Mouse (Mus musculus): Measurements from ENCODE around the gene Csnk1d. TPM values are rescaled to one million over a fixed set of nuclear protein-coding genes. Genes with fewer than 3 reads are reported as not detected.

Csnk1d gene
- total and polyA plus RNA-seq, 3 experiments, result 77.8 to 136 (median 96.8) TPM

GRCm38 (mm10) chr11:120913796-120914195 lies 77.3 kb downstream of the Csnk1d start:
- in situ Hi-C loops (cut with MboI; ENCODE audit: low pct_ligation_motif_present, low pct_unique_long_range_greater_than_20kb, low sequenced_read_pairs), result no loop called here
- DNase-seq (ENCODE audit: extremely low read depth), result no peak
- dilution Hi-C loops (cut with MboI; ENCODE audit: extremely low pct_ligation_motif_present, extremely low pct_unique_long_range_greater_than_20kb, low sequenced_read_pairs), result no loop called here
- H3K79me2 ChIP-seq (replicated peaks; ENCODE audit: control insufficient read depth, extremely low read depth, insufficient read depth, poor library complexity, severe bottlenecking), result no peaks in the 10 kb centered on the region
- no peak overlapping the region for H3K4me3 ChIP-seq (replicated peaks in 1 of 3; ENCODE audit: low read depth in 2 of 3, low read length in 2 of 3, poor library complexity in 1 of 3)
- no peak overlapping the region for H3K27ac ChIP-seq (ENCODE audit: insufficient read depth, low read depth)
- H3K4me2 ChIP-seq (ENCODE audit: insufficient read depth, low read depth, poor library complexity, severe bottlenecking), result no peak overlapping the region
- no peak for TF ChIP-seq HCFC1 (IDR thresholded peaks at IDR 0.05; ENCODE audit: low read depth, low read length)
- TF ChIP-seq CTCF (conservative IDR thresholded peaks at IDR 0.05 in 1 of 2, IDR thresholded peaks at IDR 0.05 in 1 of 2; ENCODE audit: low read depth in 2 of 2, low read length in 2 of 2), result no peak
- TF ChIP-seq MAX (IDR thresholded peaks at IDR 0.05; ENCODE audit: low read length), result no peak
- no peak for TF ChIP-seq TBP (conservative IDR thresholded peaks at IDR 0.05; ENCODE audit: low read depth, low read length)
- TF ChIP-seq NRF1 (IDR thresholded peaks at IDR 0.05; ENCODE audit: low read depth, low read length), result no peak
- TF ChIP-seq CHD2 (IDR thresholded peaks at IDR 0.05; ENCODE audit: low read length), result no peak
- no peak for TF ChIP-seq GABPA (IDR thresholded peaks at IDR 0.05; ENCODE audit: insufficient replicate concordance, low read depth, low read length)
- no peak for TF ChIP-seq RAD21 (IDR thresholded peaks at IDR 0.05; ENCODE audit: low read depth, low read length)
- TF ChIP-seq PAX5 (IDR thresholded peaks at IDR 0.05; ENCODE audit: low read length), result no peak
- TF ChIP-seq JUND (conservative IDR thresholded peaks at IDR 0.05; ENCODE audit: low read depth, low read length), result no peak
- no peak for TF ChIP-seq POLR2A (IDR thresholded peaks at IDR 0.05; ENCODE audit: low read depth, low read length)
- no peak for TF ChIP-seq ZKSCAN1 (IDR thresholded peaks at IDR 0.05; ENCODE audit: borderline replicate concordance, low read depth, low read length)
- no peak for TF ChIP-seq MAFK (IDR thresholded peaks at IDR 0.05; ENCODE audit: insufficient replicate concordance, low read length)
- no peak for TF ChIP-seq RCOR1 (conservative IDR thresholded peaks at IDR 0.05; ENCODE audit: low read depth, low read length)
- H3K9me3 ChIP-seq (replicated peaks; ENCODE audit: low read length), result no peaks in the 10 kb centered on the region
- peaks cover 10 to 35% of the 10 kb centered on the region in 2 experiments for H3K36me3 ChIP-seq (replicated peaks in 1 of 2; ENCODE audit: control insufficient read depth in 1 of 2, insufficient read depth in 1 of 2, low read length in 1 of 2)
- H3K4me1 ChIP-seq (ENCODE audit: control insufficient read depth in 1 of 2, insufficient read depth in 2 of 2), result peaks cover 2 to 7% of the 10 kb centered on the region in 2 experiments; a peak in 3 of 4 replicates
- no peaks in the 10 kb centered on the region for H3K27me3 ChIP-seq (replicated peaks)
- no peak overlapping the region for H3K9ac ChIP-seq (ENCODE audit: insufficient read depth, low read depth)

Other genes with a start within 250 kb of the Csnk1d start
- 167 and 203 TPM in 2 replicates for gene Hmga1b, start 228.5 kb downstream of the Csnk1d start, total RNA-seq (2012; rRNA removed)
- 105 and 126 TPM in 2 replicates for gene Hmga1b, start 228.5 kb downstream of the Csnk1d start, total RNA-seq (2014; rRNA removed)
- 368 and 414 TPM in 2 replicates for gene Hmga1b, start 228.5 kb downstream of the Csnk1d start, polyA plus RNA-seq (2012; ENCODE audit: insufficient read length, low read depth)
- gene Rfng, start 207.1 kb downstream of the Csnk1d start, total RNA-seq (2012; rRNA removed), result 10.0 and 10.4 TPM in 2 replicates
- gene Rfng, start 207.1 kb downstream of the Csnk1d start, total RNA-seq (2014; rRNA removed), result 3.8 and 4.3 TPM in 2 replicates
- 14.2 and 17.6 TPM in 2 replicates for gene Rfng, start 207.1 kb downstream of the Csnk1d start, polyA plus RNA-seq (2012; ENCODE audit: insufficient read length, low read depth)
- gene Gps1, start 207.1 kb downstream of the Csnk1d start, total RNA-seq (2012; rRNA removed), result 174 and 254 TPM in 2 replicates
- 184 and 188 TPM in 2 replicates for gene Gps1, start 207.1 kb downstream of the Csnk1d start, total RNA-seq (2014; rRNA removed)
- 141 and 158 TPM in 2 replicates for gene Gps1, start 207.1 kb downstream of the Csnk1d start, polyA plus RNA-seq (2012; ENCODE audit: insufficient read length, low read depth)
- 120 and 164 TPM in 2 replicates for gene Dus1l, start 194.9 kb downstream of the Csnk1d start, total RNA-seq (2012; rRNA removed)
- gene Dus1l, start 194.9 kb downstream of the Csnk1d start, total RNA-seq (2014; rRNA removed), result 98.7 and 105 TPM in 2 replicates
- gene Dus1l, start 194.9 kb downstream of the Csnk1d start, polyA plus RNA-seq (2012; ENCODE audit: insufficient read length, low read depth), result 155 and 165 TPM in 2 replicates
- gene Fasn, start 166.8 kb downstream of the Csnk1d start, total RNA-seq (2012; rRNA removed), result 186 and 279 TPM in 2 replicates
- 109 and 116 TPM in 2 replicates for gene Fasn, start 166.8 kb downstream of the Csnk1d start, total RNA-seq (2014; rRNA removed)
- 241 and 300 TPM in 2 replicates for gene Fasn, start 166.8 kb downstream of the Csnk1d start, polyA plus RNA-seq (2012; ENCODE audit: insufficient read length, low read depth)
- 4.6 and 5.4 TPM in 2 replicates for gene Ccdc57, start 58.5 kb downstream of the Csnk1d start, total RNA-seq (2012; rRNA removed)
- 2.3 and 2.7 TPM in 2 replicates for gene Ccdc57, start 58.5 kb downstream of the Csnk1d start, total RNA-seq (2014; rRNA removed)
- gene Ccdc57, start 58.5 kb downstream of the Csnk1d start, polyA plus RNA-seq (2012; ENCODE audit: insufficient read length, low read depth), result 6.0 and 6.2 TPM in 2 replicates
- gene Slc16a3, start 42.9 kb downstream of the Csnk1d start, total RNA-seq (2012; rRNA removed), result 214 and 388 TPM in 2 replicates
- gene Slc16a3, start 42.9 kb downstream of the Csnk1d start, total RNA-seq (2014; rRNA removed), result 90.8 and 130 TPM in 2 replicates
- 9.7 and 11.1 TPM in 2 replicates for gene Slc16a3, start 42.9 kb downstream of the Csnk1d start, polyA plus RNA-seq (2012; ENCODE audit: insufficient read length, low read depth)
- gene Cd7, start 48.1 kb upstream of the Csnk1d start, total RNA-seq (2012; rRNA removed), result 0.84 and 2.7 TPM in 2 replicates
- gene Cd7, start 48.1 kb upstream of the Csnk1d start, total RNA-seq (2014; rRNA removed), result 0.51 and 0.82 TPM in 2 replicates
- 0.67 and 1.0 TPM in 2 replicates for gene Cd7, start 48.1 kb upstream of the Csnk1d start, polyA plus RNA-seq (2012; ENCODE audit: insufficient read length, low read depth)
- not detected in 2 replicates for gene Sectm1b, start 72.2 kb upstream of the Csnk1d start, total RNA-seq (2012; rRNA removed)
- gene Sectm1b, start 72.2 kb upstream of the Csnk1d start, total RNA-seq (2014; rRNA removed), result not detected in 2 replicates
- gene Sectm1b, start 72.2 kb upstream of the Csnk1d start, polyA plus RNA-seq (2012; ENCODE audit: insufficient read length, low read depth), result not detected in 2 replicates
- gene Sectm1a, start 89.9 kb upstream of the Csnk1d start, total RNA-seq (2012; rRNA removed), result 0.08 TPM in 1 of 2 replicates, not detected in the other
- not detected in 2 replicates for gene Sectm1a, start 89.9 kb upstream of the Csnk1d start, total RNA-seq (2014; rRNA removed)
- gene Sectm1a, start 89.9 kb upstream of the Csnk1d start, polyA plus RNA-seq (2012; ENCODE audit: insufficient read length, low read depth), result not detected in 2 replicates
- gene Tex19.2, start 127.3 kb upstream of the Csnk1d start, total RNA-seq (2012; rRNA removed), result 0.64 and 0.92 TPM in 2 replicates
- 1.4 and 1.5 TPM in 2 replicates for gene Tex19.2, start 127.3 kb upstream of the Csnk1d start, total RNA-seq (2014; rRNA removed)
- gene Tex19.2, start 127.3 kb upstream of the Csnk1d start, polyA plus RNA-seq (2012; ENCODE audit: insufficient read length, low read depth), result 2.3 and 2.4 TPM in 2 replicates
- gene Tex19.1, start 154.8 kb upstream of the Csnk1d start, total RNA-seq (2012; rRNA removed), result 0.21 TPM in 1 of 2 replicates, not detected in the other
- gene Tex19.1, start 154.8 kb upstream of the Csnk1d start, total RNA-seq (2014; rRNA removed), result 0.51 and 0.95 TPM in 2 replicates
- 0.35 and 0.57 TPM in 2 replicates for gene Tex19.1, start 154.8 kb upstream of the Csnk1d start, polyA plus RNA-seq (2012; ENCODE audit: insufficient read length, low read depth)
- not detected in 2 replicates for gene Uts2r, start 168.9 kb upstream of the Csnk1d start, total RNA-seq (2012; rRNA removed)
- not detected in 2 replicates for gene Uts2r, start 168.9 kb upstream of the Csnk1d start, total RNA-seq (2014; rRNA removed)
- not detected in 2 replicates for gene Uts2r, start 168.9 kb upstream of the Csnk1d start, polyA plus RNA-seq (2012; ENCODE audit: insufficient read length, low read depth)
- 9.1 and 10.6 TPM in 2 replicates for gene Hexdc, start 213.1 kb upstream of the Csnk1d start, total RNA-seq (2012; rRNA removed)
- gene Hexdc, start 213.1 kb upstream of the Csnk1d start, total RNA-seq (2014; rRNA removed), result 10.5 and 11.6 TPM in 2 replicates
- 8.8 and 12.0 TPM in 2 replicates for gene Hexdc, start 213.1 kb upstream of the Csnk1d start, polyA plus RNA-seq (2012; ENCODE audit: insufficient read length, low read depth)
- gene Ogfod3, start 213.4 kb upstream of the Csnk1d start, total RNA-seq (2012; rRNA removed), result 16.4 and 19.0 TPM in 2 replicates
- gene Ogfod3, start 213.4 kb upstream of the Csnk1d start, total RNA-seq (2014; rRNA removed), result 10.3 and 13.7 TPM in 2 replicates
- gene Ogfod3, start 213.4 kb upstream of the Csnk1d start, polyA plus RNA-seq (2012; ENCODE audit: insufficient read length, low read depth), result 18.4 and 24.6 TPM in 2 replicates
- 50.0 and 51.6 TPM in 2 replicates for gene Cybc1, start 238.0 kb upstream of the Csnk1d start, total RNA-seq (2012; rRNA removed)
- 60.3 and 60.9 TPM in 2 replicates for gene Cybc1, start 238.0 kb upstream of the Csnk1d start, total RNA-seq (2014; rRNA removed)
- 52.9 and 57.4 TPM in 2 replicates for gene Cybc1, start 238.0 kb upstream of the Csnk1d start, polyA plus RNA-seq (2012; ENCODE audit: insufficient read length, low read depth)
- 15.6 and 26.2 TPM in 2 replicates for gene Narf, start 245.9 kb upstream of the Csnk1d start, total RNA-seq (2012; rRNA removed)
- 29.9 and 32.1 TPM in 2 replicates for gene Narf, start 245.9 kb upstream of the Csnk1d start, total RNA-seq (2014; rRNA removed)
- 11.7 and 12.3 TPM in 2 replicates for gene Narf, start 245.9 kb upstream of the Csnk1d start, polyA plus RNA-seq (2012; ENCODE audit: insufficient read length, low read depth)